Mouse (Mus musculus): ENCODE data around the gene Slc22a22. TPM values are rescaled to one million over a fixed set of nuclear protein-coding genes. Genes with fewer than 3 reads are reported as not detected.

Gene Slc22a22
- total RNA-seq (2021) = not detected

DNA sequence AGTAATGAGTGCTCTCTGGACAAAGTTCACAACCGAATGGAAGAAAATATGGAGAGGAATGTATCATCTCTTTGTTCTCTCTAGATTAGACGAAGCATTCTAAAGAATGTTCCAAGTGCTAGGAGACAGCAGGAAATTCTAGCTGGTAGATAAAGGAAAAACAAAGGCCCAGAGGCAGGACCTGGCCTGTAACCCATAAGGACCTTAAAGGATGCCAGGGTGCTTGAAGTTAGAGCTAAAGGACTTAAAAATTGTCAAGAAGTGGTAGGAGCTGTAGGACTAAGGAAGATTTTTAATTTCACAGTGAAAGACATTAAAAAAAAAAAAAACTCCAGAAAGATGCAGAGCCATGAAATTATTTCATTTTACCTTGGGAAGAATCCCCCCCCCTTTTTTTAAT, at the start of gene Slc22a22:
Gene Slc22a22 (minus strand): TSS at position 101 of the 400 bp plus-strand sequence.
- no peak for DNase-seq

GRCm38 (mm10) chr15:57523510-57524298, 46.3 kb upstream of the Slc22a22 start:
- DNase-seq = no peak

DNA sequence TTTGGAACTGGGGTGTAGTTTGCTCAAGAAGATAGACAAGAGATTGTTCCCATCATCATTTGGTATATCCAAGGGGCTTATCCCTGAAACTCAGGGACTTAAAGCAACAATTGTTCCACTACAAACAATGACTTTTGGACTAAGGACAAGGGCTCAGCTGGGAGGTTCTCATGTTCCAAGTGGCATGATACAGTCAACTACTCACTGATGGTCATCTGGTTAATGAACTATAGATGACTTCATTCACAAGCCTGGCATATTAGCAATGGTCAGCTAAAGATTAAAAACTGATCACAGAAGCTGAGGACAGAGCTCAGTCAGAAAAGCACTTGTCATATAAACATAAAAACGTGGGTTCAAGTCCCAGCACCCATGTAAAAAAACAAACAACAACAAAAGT, 44.7 kb upstream of the Slc22a22 start:
- no peak for DNase-seq

DNA sequence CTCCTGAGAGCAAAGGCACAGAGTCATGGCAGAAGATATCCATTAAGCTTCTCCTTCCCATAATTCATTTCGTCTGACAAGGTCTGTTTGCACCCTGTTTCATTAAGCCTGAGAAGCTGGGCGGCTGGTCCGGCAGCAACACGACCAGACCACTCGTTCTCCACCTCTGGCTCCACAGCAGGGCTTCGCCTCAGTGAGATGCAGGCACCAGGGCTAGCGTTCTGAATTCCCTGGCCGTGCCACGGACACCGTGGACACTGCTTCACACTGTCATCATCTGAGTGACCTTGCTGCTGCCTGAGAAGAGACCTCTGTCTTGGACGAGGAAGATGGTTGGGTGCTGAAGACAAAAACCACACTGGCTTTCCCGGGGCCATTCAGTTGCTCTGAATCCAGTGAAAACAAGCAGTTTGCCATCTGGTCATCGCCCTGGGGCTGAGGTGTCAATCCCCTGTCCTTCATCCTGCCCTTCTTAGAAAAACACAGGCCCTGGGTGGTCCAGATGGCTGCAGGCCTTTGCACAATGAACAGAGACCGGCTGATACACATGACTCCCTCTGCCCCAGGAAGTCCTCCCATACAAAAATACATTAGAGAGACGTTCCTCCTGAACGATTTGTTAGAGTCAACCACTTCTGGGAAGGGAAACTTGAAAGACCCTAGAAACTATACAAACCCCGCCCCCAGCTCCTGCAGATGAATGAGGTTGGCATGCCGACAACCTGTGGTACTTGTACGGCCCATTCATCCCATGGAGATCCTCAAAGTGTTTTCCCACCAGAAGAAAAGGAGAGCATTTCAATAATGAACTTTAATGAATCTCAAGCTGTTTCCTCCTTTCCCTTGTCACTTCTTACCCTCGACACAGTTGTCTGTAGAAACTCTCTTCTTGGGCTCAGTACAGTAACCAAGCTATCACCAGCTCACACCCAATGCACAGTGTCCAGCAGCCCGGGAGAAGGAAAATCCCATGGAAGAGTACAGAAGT, 32.1 kb upstream of the Slc22a22 start:
- DNase-seq = no peak

DNA sequence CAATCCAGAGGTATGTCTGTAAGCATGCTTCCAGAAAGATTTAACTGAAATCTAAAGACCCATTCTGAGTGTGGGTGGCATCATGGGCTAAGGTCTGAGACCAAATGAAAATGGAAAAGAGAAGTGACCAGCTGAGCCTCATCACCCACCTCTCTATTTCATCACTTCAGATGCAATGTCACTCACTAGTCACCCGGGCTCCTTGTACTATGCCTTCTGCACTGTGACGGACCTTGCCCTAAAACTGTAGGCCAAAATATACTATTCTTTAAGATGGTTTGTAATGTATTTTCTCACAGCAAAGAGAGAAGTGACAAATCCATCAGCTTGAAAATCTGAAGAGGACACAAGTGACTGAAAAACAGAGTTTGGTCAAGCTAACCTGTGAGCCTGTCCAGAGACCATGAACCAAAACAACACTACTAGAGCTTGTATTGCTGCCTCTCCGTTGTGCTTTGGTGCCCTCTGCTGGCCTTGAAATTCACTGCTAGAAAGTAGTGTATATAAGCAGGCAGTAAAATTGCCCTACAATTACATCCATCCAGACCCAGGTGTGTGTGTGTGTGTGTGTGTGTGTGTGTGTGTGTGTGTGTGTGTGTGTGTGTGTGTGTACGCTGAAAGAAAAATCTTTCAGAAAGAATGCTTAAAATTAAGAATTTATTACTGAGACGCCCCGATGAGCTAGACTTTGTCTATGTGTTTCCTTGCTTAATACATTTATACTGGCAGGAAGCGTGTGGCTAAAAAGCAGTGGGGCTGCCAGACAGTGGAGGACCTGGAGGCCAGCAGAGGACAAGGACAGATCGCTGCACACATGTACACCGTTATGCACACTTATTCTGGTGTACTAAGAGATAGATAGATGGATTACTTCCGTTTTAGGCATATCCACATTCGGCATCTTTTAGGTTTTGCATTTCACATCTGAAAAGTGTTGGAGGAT, 31.1 kb upstream of the Slc22a22 start:
- peak; percentile 88 for DNase-seq

DNA sequence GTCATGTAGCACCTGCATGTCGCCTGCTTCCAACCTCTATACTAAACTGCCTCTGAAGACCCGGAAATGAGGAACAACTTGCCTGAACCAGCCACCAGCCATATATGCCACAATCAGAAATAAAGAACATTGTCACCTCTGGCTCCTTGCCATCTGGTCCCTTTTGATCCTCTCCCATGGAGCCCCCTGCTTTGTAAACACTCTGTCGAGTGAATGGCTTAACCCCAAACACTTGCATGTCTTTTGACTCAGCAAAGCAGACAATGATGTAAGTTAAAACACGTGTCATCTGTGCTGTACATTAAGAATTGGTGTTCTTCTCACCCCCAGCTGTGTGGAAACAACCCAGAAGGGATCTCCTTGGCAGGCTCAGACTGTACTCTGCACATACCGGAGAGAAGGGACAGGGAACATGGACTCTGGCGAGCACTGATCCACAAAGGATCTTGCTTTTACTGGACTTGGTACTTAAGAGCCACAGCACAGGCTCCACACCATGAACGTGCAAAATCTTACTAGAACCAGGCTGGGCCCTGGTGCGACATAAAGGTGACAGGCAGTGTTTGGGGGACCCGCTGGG, 26.8 kb upstream of the Slc22a22 start:
- no peak for DNase-seq

- no peak for DNase-seq
These were observed 26.2 kb upstream of the Slc22a22 start for GRCm38 (mm10) chr15:57503656-57504055.

DNA sequence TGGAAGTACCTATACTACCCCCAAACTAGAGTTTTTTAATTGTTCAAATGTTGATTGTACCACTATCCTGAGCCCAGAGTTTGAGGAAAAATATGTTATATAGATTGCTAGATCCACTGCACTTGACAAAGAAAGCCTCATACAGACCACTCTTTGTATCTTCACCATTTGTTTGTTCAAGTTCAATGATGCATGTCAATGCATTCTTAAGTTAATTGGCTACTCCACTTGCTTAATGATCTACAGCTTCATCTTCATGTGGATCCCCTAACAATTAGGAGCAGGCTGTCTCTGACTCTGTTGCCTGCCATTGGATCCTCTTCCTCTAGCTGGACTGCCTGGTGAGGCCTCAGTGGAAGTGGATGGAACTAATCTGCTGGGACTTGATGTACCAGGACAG, 24.1 kb upstream of the Slc22a22 start:
- no peak for DNase-seq

- DNase-seq = no peak
These were observed 18.7 kb upstream of the Slc22a22 start for GRCm38 (mm10) chr15:57496106-57496505.

DNA sequence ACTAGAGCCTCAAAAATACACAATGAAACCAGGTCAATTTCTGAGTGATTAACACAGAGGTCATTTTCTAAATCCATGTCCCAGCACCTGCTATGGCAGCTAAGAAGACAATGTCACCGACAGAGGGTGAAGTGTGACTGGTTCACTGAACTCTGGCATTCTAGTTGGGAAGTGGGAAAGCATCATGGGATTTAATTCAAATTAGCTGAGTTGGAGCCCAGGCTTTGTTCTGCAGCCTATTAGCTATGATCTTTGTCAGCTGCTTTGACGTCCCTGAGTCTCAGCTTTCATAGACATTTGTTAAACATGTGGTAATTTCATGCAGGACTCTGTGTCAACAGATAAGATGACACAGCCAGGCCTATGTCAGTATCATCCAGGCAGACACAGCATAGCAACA, 5.1 kb upstream of the Slc22a22 start:
- no peak for DNase-seq

GRCm38 (mm10) chr15:57471648-57472047, 5.8 kb downstream of the Slc22a22 start:
- DNase-seq = no peak

GRCm38 (mm10) chr15:57465996-57466395, 11.4 kb downstream of the Slc22a22 start:
- DNase-seq = no peak

DNA sequence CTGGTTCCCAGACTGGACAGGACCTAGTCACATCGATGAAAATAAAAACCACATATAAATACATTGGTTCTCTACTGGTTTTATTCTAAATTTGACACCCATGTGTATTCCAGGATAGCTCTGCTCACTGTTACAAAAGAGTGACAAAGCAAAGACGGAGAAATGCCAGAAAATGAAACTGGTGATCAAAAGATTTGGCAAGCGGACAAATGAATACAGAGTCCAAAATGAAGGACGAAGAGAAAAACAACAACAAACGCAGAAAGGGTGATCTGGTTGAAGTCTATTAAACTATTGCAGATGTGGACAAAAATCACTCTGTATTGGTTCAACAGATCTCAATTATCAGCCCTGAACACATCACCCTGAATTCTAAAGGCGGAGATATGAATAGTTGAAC, 12.4 kb downstream of the Slc22a22 start:
- no peak for DNase-seq

DNA sequence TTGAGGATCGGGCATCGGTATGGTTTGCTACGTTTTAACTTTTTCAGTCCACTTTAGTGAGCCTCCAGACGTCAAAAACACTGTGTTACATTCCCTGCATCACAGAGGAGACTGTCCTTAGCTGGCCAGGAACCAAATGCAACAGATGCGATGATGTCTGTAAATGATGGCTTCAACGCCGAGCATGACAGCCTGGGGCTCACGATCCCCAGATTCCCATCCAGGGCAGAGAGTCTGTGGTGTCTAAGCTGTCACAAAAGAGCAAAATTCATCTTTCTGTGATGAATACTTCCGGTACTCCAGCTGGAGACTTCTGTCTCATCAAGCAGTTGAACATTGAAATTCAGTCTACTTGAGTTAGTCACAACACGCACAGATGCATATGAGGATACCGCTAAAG, 13.4 kb downstream of the Slc22a22 start:
- DNase-seq = no peak

DNA sequence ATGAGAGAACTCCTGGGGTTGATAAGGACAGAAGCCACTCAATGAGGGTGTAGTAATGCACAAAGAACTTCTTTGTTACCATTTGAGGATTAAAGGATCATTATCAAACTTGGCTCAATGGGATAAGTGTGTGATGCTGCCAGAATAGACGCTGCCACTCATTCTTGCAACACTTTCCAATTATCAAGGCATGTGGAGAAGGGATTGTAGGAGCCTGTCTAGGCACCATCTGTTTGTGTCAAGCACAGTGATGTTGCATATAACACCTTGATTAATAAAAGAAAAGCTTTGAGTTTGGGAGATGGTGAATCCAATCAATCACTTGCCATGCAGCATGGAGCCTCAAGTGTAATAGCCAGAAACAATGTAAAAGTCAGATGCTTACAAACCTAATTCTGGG, 16.1 kb downstream of the Slc22a22 start:
- no peak for DNase-seq

- no peak for DNase-seq
These were observed 20.1 kb downstream of the Slc22a22 start for GRCm38 (mm10) chr15:57457374-57457773.

GRCm38 (mm10) chr15:57434710-57435404, 42.6 kb downstream of the Slc22a22 start:
- DNase-seq = no peak

DNA sequence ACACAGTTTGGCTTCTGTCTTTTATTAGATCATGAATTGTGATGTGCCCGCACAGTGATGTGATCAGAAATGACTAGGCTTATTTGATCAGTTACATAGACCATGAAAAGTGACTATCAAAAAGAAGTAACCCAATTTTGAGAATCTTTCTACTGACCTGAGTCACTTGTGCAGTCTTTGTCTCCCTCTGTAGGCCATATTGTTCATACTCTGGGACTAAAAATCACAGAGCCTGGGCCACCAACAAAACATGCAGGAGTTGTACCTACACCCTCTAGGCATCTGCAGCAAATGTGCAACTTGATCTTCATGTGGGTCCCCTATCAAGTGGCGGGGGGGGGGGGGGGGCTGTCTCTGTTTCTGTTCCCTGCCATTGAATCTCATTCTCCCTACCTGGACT, 68.9 kb downstream of the Slc22a22 start:
- no peak for DNase-seq

GRCm38 (mm10) chr15:57398439-57399148, 78.8 kb downstream of the Slc22a22 start:
- DNase-seq = no peak

DNA sequence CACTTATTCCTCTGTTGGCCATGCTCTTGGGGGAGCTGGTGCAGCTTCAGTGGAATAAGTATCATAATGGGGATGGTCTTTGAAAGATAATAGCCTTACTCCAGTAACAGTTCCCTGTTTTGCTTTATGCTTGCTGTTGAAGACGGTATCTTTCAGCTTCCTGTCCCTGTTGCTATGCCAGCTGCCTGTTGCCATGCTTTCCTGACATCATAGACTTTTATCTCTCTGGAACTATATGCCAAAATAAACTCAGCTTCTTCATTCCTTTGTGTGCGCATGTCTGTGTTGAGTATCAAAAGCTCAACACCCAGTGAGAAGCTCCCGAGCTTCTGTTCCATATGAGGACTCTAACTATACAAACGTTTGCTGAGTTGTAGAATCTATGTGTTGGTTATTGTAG, 83.4 kb downstream of the Slc22a22 start:
- DNase-seq = no peak

DNA sequence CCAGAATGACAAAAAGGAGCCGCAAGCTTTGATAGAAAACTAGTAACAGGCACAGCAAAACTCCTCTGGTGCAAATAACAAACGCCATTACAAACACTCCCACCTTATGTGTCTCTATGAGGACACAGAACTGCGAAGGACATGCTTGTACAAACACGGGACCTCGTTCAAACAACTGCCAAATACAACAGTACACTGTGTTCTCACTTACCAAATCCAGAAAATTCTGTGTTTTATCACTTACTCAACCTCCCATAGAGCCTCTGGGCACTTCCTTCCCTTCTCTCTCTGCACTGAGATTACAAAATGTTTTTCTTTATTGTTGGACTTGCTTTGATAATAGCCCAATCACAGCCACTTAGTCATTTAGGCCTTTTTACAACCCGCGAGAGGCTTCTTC, 97.0 kb downstream of the Slc22a22 start:
- DNase-seq = no peak
